ENCODE assay signal across 11 mouse cellular contexts in genomic region chr6:114199200-114199845, GRCm38 (mm10).
DNase-seq lines count a peak whose midpoint lies in the region; TF ChIP-seq lines count a peak whose summit lies in the region.
"Had no signal": no experiment of that assay in that cellular context is flagged by ENCODE, and none has a peak within 500 bp of the region (broad histone marks: within the 10 kb centered on the region; RNA-seq: fewer than 3 reads in every experiment).

No protein-coding gene starts in this region.

- no peak overlapping the region for H3K4me3 ChIP-seq in left cerebral cortex, adult 2 months
- H3K4me3 ChIP-seq: limb, embryonic 12.5 days had no signal

- peak; percentile 62 to 73 for DNase-seq in cerebellum, postnatal 14 days
- DNase-seq in cerebellum, adult 11-12 months = no peak
- DNase-seq in left cerebral cortex, adult 2 months (ENCODE audit: extremely low spot score in 1 of 2, low spot score in 2 of 2) = no peak
- DNase-seq in left cerebral cortex, postnatal 10 days (ENCODE audit: extremely low spot score in 1 of 2, low spot score in 2 of 2) = no peak
- peak; percentile 34 for DNase-seq in A20 (ENCODE audit: low read depth, low spot score)
- DNase-seq in embryo, embryonic 9.5 days (ENCODE audit: extremely low spot score) = peak; percentile 5
- no peak for DNase-seq in spleen, postnatal 14 days (ENCODE audit: low spot score in 2 of 2)
- no peak for DNase-seq in liver
- DNase-seq: gastrocnemius, postnatal 14 days; lung, postnatal 36 days had no signal

- no peak overlapping the region for H3K27ac ChIP-seq in left cerebral cortex, adult 2 months
- H3K27ac ChIP-seq: limb, embryonic 12.5 days had no signal

- intact Hi-C loops in left cerebral cortex, adult 2 months (cut with DNase I) = no loop called here
- intact Hi-C loops in left cerebral cortex, postnatal 10 days (cut with DNase I) = loop anchor here (5.0 kb wide), 1 partner anchor 107 kb away; no protein-coding TSS in a partner anchor

- peak; percentile 44 for TF ChIP-seq CTCF in left cerebral cortex, adult 2 months (IDR thresholded peaks at IDR 0.05)

Comparison
In these comparisons a context has a peak if more than half of its experiments do, and no peak if none do; other contexts are left out.
1. DNase-seq: peak in cerebellum, postnatal 14 days (2 of 2), A20 (single experiment) and embryo, embryonic 9.5 days (single experiment); none in cerebellum, adult 11-12 months (single experiment), left cerebral cortex, adult 2 months (0 of 2), left cerebral cortex, postnatal 10 days (0 of 2), spleen, postnatal 14 days (0 of 2) and liver (single experiment).